Mouse (Mus musculus) liver, embryonic 13.5 days (tissue): ENCODE results near the gene Mcts1. TPM values are rescaled to one million over a fixed set of nuclear protein-coding genes. Genes with fewer than 3 reads are reported as not detected.

Experiments used
- polyA plus RNA-seq: library from polyadenylated mRNA; unstranded; fragments of >200 nt; fragmentation: Nextera tagmentation; extraction: Ambion mirVana; gene quantifications from 2 replicates; pipeline ENCODE4 v1.2.1, GENCODE M21; 2015

The Mcts1 gene
- polyA plus RNA-seq, 1 experiment from 2014 or later: 55.1 TPM

Other genes starting within 250 kb of the Mcts1 start
- 46.9 and 62.9 TPM in 2 replicates for gene Lamp2, start 144.1 kb upstream of the Mcts1 start, polyA plus RNA-seq
- gene Cul4b, start 24.4 kb upstream of the Mcts1 start, polyA plus RNA-seq: 12.8 and 17.6 TPM in 2 replicates
- 13.8 and 14.3 TPM in 2 replicates for gene C1galt1c1, start 34.5 kb downstream of the Mcts1 start, polyA plus RNA-seq
- 0.08 TPM in 1 of 2 replicates, not detected in the other for gene 6030498E09Rik, start 172.1 kb downstream of the Mcts1 start, polyA plus RNA-seq